In the genomic region with DNA sequence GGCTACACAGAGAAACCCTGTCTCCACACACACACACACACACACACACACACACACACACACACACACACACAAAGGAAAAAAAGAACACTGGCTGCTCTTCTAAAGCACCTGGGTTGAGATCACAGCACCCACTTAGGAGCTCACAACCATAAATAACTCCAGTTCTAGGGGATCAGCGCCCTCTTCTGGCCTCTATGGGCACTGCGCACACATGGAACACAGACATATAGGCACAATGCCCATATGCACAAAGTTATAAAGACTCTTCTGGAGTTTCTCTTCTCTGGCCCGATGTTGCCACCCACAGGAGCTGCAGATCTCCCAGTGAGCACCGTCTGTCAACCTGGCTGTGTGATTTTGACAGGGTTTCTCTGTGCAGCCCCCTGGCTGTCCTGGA, we compare ENCODE assay signal across 16 mouse cellular contexts. TPM values are rescaled to one million over a fixed set of nuclear protein-coding genes. Genes with fewer than 3 reads are reported as not detected.
DNase-seq lines count a peak whose midpoint lies in the region; ATAC-seq and TF ChIP-seq lines count a peak whose summit lies in the region.
"Had no signal": no experiment of that assay in that cellular context is flagged by ENCODE, and none has a peak within 500 bp of the region (broad histone marks: within the 10 kb centered on the region; RNA-seq: fewer than 3 reads in every experiment).

No protein-coding gene starts in this region.

- H3K79me2 ChIP-seq in liver, adult 2 months (ENCODE audit: control insufficient read depth, insufficient read depth, low read length): no peaks in the 10 kb centered on the region

- intact Hi-C loops in gastrocnemius, adult 2 months (cut with DNase I): no loop called here
- intact Hi-C loops in gastrocnemius, postnatal 14 days (cut with DNase I; ENCODE audit: low total_unique reads): no loop called here

- H3K36me3 ChIP-seq in liver, adult 2 months (ENCODE audit: control insufficient read depth, insufficient read depth, low read length): peaks cover 14% of the 10 kb centered on the region; the same call in 1 of the 2 replicates
- peaks cover 9% of the 10 kb centered on the region for H3K36me3 ChIP-seq in liver, embryonic 11.5 days (ENCODE audit: control insufficient read depth, insufficient read depth, low read length)

- no peaks in the 10 kb centered on the region for H3K27me3 ChIP-seq in liver, adult 2 months (ENCODE audit: control insufficient read depth, insufficient read depth, low read length)
- H3K27me3 ChIP-seq in liver, embryonic 11.5 days (replicated peaks; ENCODE audit: control insufficient read depth, insufficient read depth, low read length): no peaks in the 10 kb centered on the region
- H3K27me3 ChIP-seq: forebrain, embryonic 12.5 days had no signal

- H3K4me2 ChIP-seq in liver, embryonic 11.5 days: no peak overlapping the region
- H3K4me2 ChIP-seq: forebrain, embryonic 12.5 days; hindbrain, embryonic 14.5 days; limb, embryonic 12.5 days; midbrain, embryonic 12.5 days had no signal

- no peak overlapping the region for H3K4me3 ChIP-seq in gastrocnemius, adult 2 months
- H3K4me3 ChIP-seq in liver, adult 2 months (ENCODE audit: insufficient read depth, low read depth, low read length): no peak overlapping the region
- no peak overlapping the region for H3K4me3 ChIP-seq in liver, embryonic 11.5 days (ENCODE audit: low read depth, low read length)
- H3K4me3 ChIP-seq: forebrain, embryonic 12.5 days; limb, embryonic 12.5 days; midbrain, embryonic 12.5 days had no signal

- WGBS in liver, adult 2 months: 90% methylated on average over 4 of the region's 4 CpGs
- 81% methylated on average over 4 of the region's 4 CpGs for whole genome bisulfite sequencing in liver, embryonic 11.5 days

- no peak for DNase-seq in gastrocnemius, adult 2 months
- no peak for DNase-seq in gastrocnemius, postnatal 14 days
- DNase-seq in liver, adult 2 months (ENCODE audit: extremely low read depth, low read depth, low spot score): no peak
- no peak for DNase-seq in liver, embryonic 11.5 days (ENCODE audit: low spot score)
- DNase-seq in thymus, postnatal 4 days: peak; percentile 34
- DNase-seq in thymus, postnatal 14 days: no peak
- no peak for DNase-seq in yolk sac, embryonic 10.5 days (ENCODE audit: low spot score)
- DNase-seq: cerebellum, adult 11 months; heart, adult 11 months; kidney, adult 8-10 months; thymus, postnatal 36 days had no signal

- H3K4me1 ChIP-seq in liver, adult 2 months (ENCODE audit: control insufficient read depth, insufficient read depth, low read length): no peaks in the 10 kb centered on the region
- no peaks in the 10 kb centered on the region for H3K4me1 ChIP-seq in liver, embryonic 11.5 days (replicated peaks; ENCODE audit: control insufficient read depth, insufficient read depth, low read length)
- H3K4me1 ChIP-seq: midbrain, embryonic 12.5 days had no signal

- ATAC-seq in liver, embryonic 11.5 days (replicated peaks; ENCODE audit: low FRiP score): no peak
- no peak for ATAC-seq in megakaryocyte, adult 5-6 weeks (ENCODE audit: poor library complexity, severe bottlenecking)

- no peak overlapping the region for H3K27ac ChIP-seq in gastrocnemius, adult 2 months
- H3K27ac ChIP-seq in liver, adult 2 months (replicated peaks; ENCODE audit: insufficient read depth, low read depth, low read length): no peak overlapping the region
- H3K27ac ChIP-seq in liver, embryonic 11.5 days (ENCODE audit: low read depth, low read length): no peak overlapping the region
- H3K27ac ChIP-seq: forebrain, embryonic 12.5 days; hindbrain, embryonic 14.5 days; limb, embryonic 12.5 days; midbrain, embryonic 12.5 days had no signal

- TF ChIP-seq POLR2A in liver, adult 2 months (IDR thresholded peaks at IDR 0.05; ENCODE audit: extremely low read depth, insufficient read depth, low read length): no peak

- peak; percentile 41 for TF ChIP-seq CTCF in gastrocnemius, adult 2 months (IDR thresholded peaks at IDR 0.05)
- TF ChIP-seq CTCF in liver, adult 2 months (IDR thresholded peaks at IDR 0.05; ENCODE audit: low read depth, low read length): peak; percentile 24; the same call in 1 of the 2 replicates

- H3K9ac ChIP-seq in liver, adult 2 months (ENCODE audit: low read depth, low read length): no peak overlapping the region
- H3K9ac ChIP-seq in liver, embryonic 11.5 days (ENCODE audit: low read depth, low read length): no peak overlapping the region
- H3K9ac ChIP-seq: forebrain, embryonic 12.5 days; hindbrain, embryonic 14.5 days; limb, embryonic 12.5 days; midbrain, embryonic 12.5 days had no signal

- no peaks in the 10 kb centered on the region for H3K9me3 ChIP-seq in liver, embryonic 11.5 days (ENCODE audit: control insufficient read depth, low read length)
- H3K9me3 ChIP-seq: midbrain, embryonic 12.5 days had no signal

RNA-seq across cellular contexts. Expression of a gene that starts 12.1 kb away (rescaled TPM):
- total RNA-seq in gastrocnemius, adult 2 months (2021): 10 to 100 TPM in 1 of 2 experiments, 1 to 10 TPM in 1; 9.7 to 14.9 TPM
- 10 to 100 TPM; 13.1 to 13.8 TPM for total RNA-seq in gastrocnemius, postnatal 14 days (2021)
- 26.9 and 31.3 TPM in 2 replicates for total RNA-seq in liver, adult 2 months (2014; rRNA removed)
- 35.2 and 38.4 TPM in 2 replicates for polyA plus RNA-seq in liver, adult 2 months (2012; rRNA removed)
- 23.8 and 29.1 TPM in 2 replicates for polyA plus RNA-seq in liver, embryonic 11.5 days (2014; fragmentation: Nextera tagmentation; extraction: Ambion mirVana)
- total RNA-seq in megakaryocyte, adult 5-6 weeks (2015): 37.8 and 38.4 TPM in 2 replicates
- 16.7 and 17.0 TPM in 2 replicates for total RNA-seq in megakaryocyte, adult 5-6 weeks (2017)

RNA-seq across cellular contexts. Expression of a gene that starts 20.5 kb away (rescaled TPM):
- 1 to 10 TPM in 1 of 2 experiments, under 1 TPM in 1; 0.92 to 1.1 TPM for total RNA-seq in gastrocnemius, adult 2 months (2021)
- 1 to 10 TPM; 7.2 to 8.8 TPM for total RNA-seq in gastrocnemius, postnatal 14 days (2021)
- total RNA-seq in liver, adult 2 months (2014; rRNA removed): not detected in 2 replicates
- not detected in 2 replicates for polyA plus RNA-seq in liver, adult 2 months (2012; rRNA removed)
- polyA plus RNA-seq in liver, embryonic 11.5 days (2014; fragmentation: Nextera tagmentation; extraction: Ambion mirVana): 2.4 and 3.0 TPM in 2 replicates
- not detected in 2 replicates for total RNA-seq in megakaryocyte, adult 5-6 weeks (2015)
- total RNA-seq in megakaryocyte, adult 5-6 weeks (2017): not detected in 2 replicates
